Mouse (Mus musculus) liver, adult 2 months (tissue): ENCODE results near the gene Foxp1.

Experiments
- CTCF ChIP-seq: fragments of 200-500 bp; IDR thresholded peaks from 2 replicates; pipeline ENCODE4 v1.5.1; 2011; ENCODE audit warnings: low read depth, low read length, control low read depth
- POLR2A ChIP-seq: fragments of 200-500 bp; IDR thresholded peaks from 2 replicates; pipeline ENCODE4 v1.6.1; 2011; ENCODE audit warnings: low read length, control low read depth; ENCODE audit not compliant: insufficient read depth; ENCODE audit errors: extremely low read depth

DNA sequence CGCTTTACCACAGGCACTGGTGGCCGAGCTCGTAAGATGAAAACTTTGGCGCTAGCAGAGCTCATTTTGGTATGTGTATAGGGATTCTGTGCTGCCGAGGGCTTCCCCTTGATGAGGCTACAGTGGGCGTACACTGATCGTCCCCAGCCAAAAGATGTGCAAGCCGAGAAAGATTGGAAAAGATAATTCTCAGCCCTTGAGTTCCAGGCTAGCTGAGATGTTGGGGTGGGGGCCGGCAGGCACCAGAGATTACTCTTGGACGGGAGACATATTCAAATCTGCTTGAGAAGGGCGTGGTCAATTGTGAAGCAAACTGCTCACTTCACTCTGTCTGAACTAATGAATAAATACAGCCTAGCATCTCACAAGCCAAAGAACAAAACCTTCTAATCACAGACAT lies 319.3 kb downstream of the Foxp1 start:
- no peak for TF ChIP-seq CTCF
- no peak for TF ChIP-seq POLR2A
